Mouse (Mus musculus) heart, embryonic 12.5 days (tissue): ENCODE results near the gene Usp27x. TPM values are rescaled to one million over a fixed set of nuclear protein-coding genes. Genes with fewer than 3 reads are reported as not detected.

Source experiments
- ATAC-seq: fragments of 200-750 bp; cut with Nextera tagmentation; 2 replicates; pipeline ENCODE4 v1.8.0; 2017; ENCODE audit warnings: moderate TSS enrichment, moderate library complexity; ENCODE audit not compliant: insufficient number of reproducible peaks, low FRiP score
- H3K27ac ChIP-seq: fragments of 300-500 bp; sonication (generic); 2 replicates; pipeline ENCODE4 v1.5.1; 2016; ENCODE audit warnings: mild to moderate bottlenecking, moderate library complexity; ENCODE audit not compliant: poor library complexity, severe bottlenecking
- H3K27me3 ChIP-seq: fragments of 300-500 bp; sonication (generic); replicated peaks from 2 replicates; pipeline ENCODE4 v1.6.1; 2016; ENCODE audit warnings: mild to moderate bottlenecking, moderate library complexity
- H3K36me3 ChIP-seq: fragments of 300-500 bp; sonication (generic); 2 replicates; pipeline ENCODE4 v1.6.1; 2016; ENCODE audit warnings: mild to moderate bottlenecking, moderate library complexity
- H3K4me1 ChIP-seq: fragments of 300-500 bp; sonication (generic); replicated peaks from 2 replicates; pipeline ENCODE4 v1.6.1; 2016; ENCODE audit warnings: mild to moderate bottlenecking
- H3K4me2 ChIP-seq: fragments of 300-500 bp; sonication (generic); 2 replicates; pipeline ENCODE4 v1.6.1; 2016; ENCODE audit warnings: mild to moderate bottlenecking, moderate library complexity
- H3K4me3 ChIP-seq: fragments of 300-500 bp; sonication (generic); 2 replicates; pipeline ENCODE4 v1.5.1; 2016; ENCODE audit warnings: mild to moderate bottlenecking
- H3K9ac ChIP-seq: fragments of 300-500 bp; sonication (generic); 2 replicates; pipeline ENCODE4 v1.6.1; 2016; ENCODE audit warnings: mild to moderate bottlenecking, moderate library complexity
- H3K9me3 ChIP-seq: fragments of 300-500 bp; sonication (generic); replicated peaks from 2 replicates; pipeline ENCODE4 v1.6.1; 2016; ENCODE audit warnings: mild to moderate bottlenecking, moderate library complexity
- WGBS: fragments of 180-500 bp; shearing (Covaris S2); methylation state at CpG from one replicate; pipeline ENCODE4 v1.1.7; 2016; 5-methylcytosine and 5-hydroxymethylcytosine counted together
- polyA plus RNA-seq: library from polyadenylated mRNA; unstranded; fragments of >200 nt; fragmentation: Nextera tagmentation; extraction: Ambion mirVana; gene quantifications from 2 replicates; pipeline ENCODE4 v1.2.1, GENCODE M21; 2016

Gene Usp27x
- polyA plus RNA-seq, 1 experiment from 2014 or later, result 1.1 TPM

GRCm38 (mm10) chrX:7322288-7322687, 53.3 kb downstream of the Usp27x start:
- no peak for ATAC-seq
- Histone ChIP-seq H3K36me3 (no peaks in the 10 kb centered on the region), H3K9ac (no peak overlapping the region), H3K9me3 (no peaks in the 10 kb centered on the region), H3K27me3 (no peaks in the 10 kb centered on the region), H3K4me2 (no peak overlapping the region), H3K4me1 (no peaks in the 10 kb centered on the region), H3K27ac (no peak overlapping the region), H3K4me3 (no peak overlapping the region)
- WGBS, result 10% methylated on average over 7 of the region's 7 CpGs

Other genes with a start within 250 kb of the Usp27x start
- gene Clcn5, start 56.5 kb downstream of the Usp27x start, polyA plus RNA-seq, result 35.7 and 37.1 TPM in 2 replicates
- gene Foxp3, start 197.8 kb upstream of the Usp27x start, polyA plus RNA-seq, result 0.10 TPM in 1 of 2 replicates, not detected in the other
- gene Ppp1r3f, start 198.5 kb upstream of the Usp27x start, polyA plus RNA-seq, result 2.9 and 3.2 TPM in 2 replicates
- 19.4 and 20.2 TPM in 2 replicates for gene Ccdc22, start 229.7 kb upstream of the Usp27x start, polyA plus RNA-seq
- gene Cacna1f, start 231.3 kb upstream of the Usp27x start, polyA plus RNA-seq, result not detected in 2 replicates